Mouse (Mus musculus) spleen, adult 2 months (tissue): ENCODE data around the gene Atpaf1. TPM values are rescaled to one million over a fixed set of nuclear protein-coding genes. Genes with fewer than 3 reads are reported as not detected.

Experiments used
- DNase-seq, 2 experiments: peaks; one replicate each; pipeline versions ENCODE4 v3.0.0 to v3.0.0-alpha.2; 2012 to 2021; ENCODE audit warnings: low spot score in 2 of 2, low read depth in 1 of 2
- H3K27ac ChIP-seq: fragments of 200-500 bp; 2 replicates; pipeline ENCODE4 v1.5.1; 2012; ENCODE audit warnings: low read length, inconsistent platforms; ENCODE audit not compliant: insufficient read depth
- H3K27me3 ChIP-seq: fragments of 200-500 bp; 2 replicates; pipeline ENCODE4 v1.6.1; 2012; ENCODE audit warnings: mild to moderate bottlenecking, moderate library complexity, low read length, inconsistent platforms; ENCODE audit not compliant: control insufficient read depth, insufficient read depth
- H3K36me3 ChIP-seq: fragments of 200-500 bp; 2 replicates; pipeline ENCODE4 v1.6.1; 2012; ENCODE audit warnings: mild to moderate bottlenecking, low read length, inconsistent platforms; ENCODE audit not compliant: control insufficient read depth, insufficient read depth
- H3K4me1 ChIP-seq: fragments of 200-500 bp; 2 replicates; pipeline ENCODE4 v1.6.1; 2011; ENCODE audit warnings: inconsistent platforms; ENCODE audit not compliant: control insufficient read depth, insufficient read depth, insufficient read length
- H3K4me3 ChIP-seq: fragments of 200-500 bp; 2 replicates; pipeline ENCODE4 v1.5.1; 2011; ENCODE audit warnings: mild to moderate bottlenecking, inconsistent platforms; ENCODE audit not compliant: insufficient read depth, insufficient read length; ENCODE audit errors: extremely low read depth
- CTCF ChIP-seq: fragments of 200-500 bp; IDR thresholded peaks from 2 replicates; pipeline ENCODE4 v1.5.1; 2011; ENCODE audit warnings: mild to moderate bottlenecking, inconsistent platforms; ENCODE audit not compliant: insufficient read depth, insufficient read length, insufficient replicate concordance; ENCODE audit errors: extremely low read depth
- POLR2A ChIP-seq: fragments of 200-500 bp; IDR thresholded peaks from 2 replicates; pipeline ENCODE4 v1.6.1; 2011; ENCODE audit warnings: low read depth, low read length, inconsistent platforms
- WGBS: fragments of 180-500 bp; shearing (Covaris S2); methylation state at CpG from one replicate; pipeline ENCODE4 v1.1.7; 2018; 5-methylcytosine and 5-hydroxymethylcytosine counted together
- polyA plus RNA-seq: library from polyadenylated mRNA; depleted of rRNA; stranded (reverse); fragments of >200 nt; gene quantifications from 2 replicates; pipeline ENCODE4 v1.2.3, GENCODE M21; 2012

The Atpaf1 gene
- polyA plus RNA-seq, 1 experiment, result 20.2 TPM

- H3K36me3 ChIP-seq, result peaks cover 14% of the 10 kb centered on the region
- no peaks in the 10 kb centered on the region for H3K27me3 ChIP-seq
- 89% methylated on average over 22 of the region's 22 CpGs for whole genome bisulfite sequencing
- H3K27ac ChIP-seq, result no peak overlapping the region; the same call in 1 of the 2 replicates
- TF ChIP-seq CTCF, result no peak
- TF ChIP-seq POLR2A, result no peak
- no peak for DNase-seq
- H3K4me1 ChIP-seq, result peaks cover 10% of the 10 kb centered on the region; the same call in 1 of the 2 replicates
- H3K4me3 ChIP-seq, result no peak overlapping the region
These were observed 46.6 kb downstream of the Atpaf1 start for GRCm38 (mm10) chr4:115831221-115831620.

DNA sequence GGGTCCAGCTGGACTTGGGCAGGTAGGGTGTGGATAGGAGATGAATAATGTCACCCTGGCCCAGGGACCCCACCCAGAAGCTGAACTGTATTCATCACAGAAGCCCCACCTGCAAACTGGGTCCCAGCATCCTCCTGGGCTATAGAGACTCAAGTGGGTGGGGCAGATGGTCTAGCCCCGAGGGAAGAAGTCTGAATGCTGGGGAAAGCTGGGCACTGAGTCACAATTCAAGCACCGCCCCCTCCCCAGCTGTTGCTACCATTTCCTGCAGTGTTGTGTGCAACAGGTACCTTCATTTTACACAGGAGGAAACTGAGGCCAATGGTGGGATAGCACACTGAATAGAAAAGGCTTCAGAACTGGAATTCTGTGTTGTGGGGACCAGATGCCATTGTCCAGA, 47.4 kb downstream of the Atpaf1 start:
- Histone ChIP-seq H3K36me3 (peaks cover 14% of the 10 kb centered on the region), H3K27me3 (no peaks in the 10 kb centered on the region), H3K4me1 (peaks cover 10% of the 10 kb centered on the region; the same call in 1 of the 2 replicates), H3K27ac (no peak overlapping the region), H3K4me3 (no peak overlapping the region)
- 51% methylated on average over 2 of the region's 2 CpGs for WGBS
- TF ChIP-seq CTCF (no peak), POLR2A (no peak)
- DNase-seq, result no peak

DNA sequence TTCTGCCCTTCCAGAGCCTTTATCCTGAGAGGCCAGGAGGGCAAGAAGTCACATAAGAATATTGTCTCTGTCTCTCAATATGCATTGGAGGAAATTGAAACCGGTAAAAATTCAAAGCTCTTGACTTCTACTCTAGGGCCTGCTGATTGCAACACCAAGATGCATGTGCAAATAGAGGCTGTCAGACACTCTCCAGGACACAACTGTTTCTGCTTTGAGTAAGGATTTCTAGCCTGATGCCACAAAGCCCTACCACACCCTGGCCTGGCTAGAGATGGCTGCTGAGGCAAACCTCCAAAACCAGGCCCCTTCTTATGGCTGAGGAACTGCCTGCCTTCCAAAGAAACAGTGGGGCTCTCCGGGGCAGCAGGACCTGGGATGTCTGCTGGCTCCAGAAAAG, 51.0 kb downstream of the Atpaf1 start:
- WGBS, result 75% methylated on average over 2 of the region's 2 CpGs
- Histone ChIP-seq H3K27ac (no peak overlapping the region), H3K4me1 (peaks cover 10% of the 10 kb centered on the region; the same call in 1 of the 2 replicates), H3K4me3 (no peak overlapping the region), H3K27me3 (no peaks in the 10 kb centered on the region), H3K36me3 (peaks cover 14% of the 10 kb centered on the region)
- no peak for DNase-seq
- TF ChIP-seq CTCF (no peak), POLR2A (no peak)

DNA sequence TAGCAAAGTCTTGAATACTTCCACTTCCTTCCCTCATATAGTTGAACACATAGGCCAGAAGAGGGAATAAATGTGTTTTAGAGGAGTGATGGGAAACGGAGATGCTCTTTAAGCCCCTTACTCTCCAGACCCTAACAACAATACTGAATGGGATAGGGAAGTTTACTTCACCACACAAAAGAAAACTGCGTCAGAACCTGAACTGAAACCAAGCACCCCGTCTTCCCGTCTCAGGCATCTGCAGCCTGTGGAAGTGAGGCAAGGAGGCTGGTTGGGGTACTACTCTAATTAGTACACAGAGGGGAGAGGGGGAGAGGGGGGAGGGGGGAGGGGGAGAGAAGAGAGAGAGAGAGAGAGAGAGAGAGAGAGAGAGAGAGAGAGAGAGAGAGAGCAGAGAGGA, 53.6 kb downstream of the Atpaf1 start:
- Histone ChIP-seq H3K4me1 (peaks cover 5% of the 10 kb centered on the region; the same call in 1 of the 2 replicates), H3K27ac (no peak overlapping the region), H3K36me3 (peaks cover 8% of the 10 kb centered on the region), H3K27me3 (no peaks in the 10 kb centered on the region), H3K4me3 (peak overlapping the region; percentile 46)
- WGBS, result 16% methylated on average over 4 of the region's 4 CpGs
- TF ChIP-seq CTCF (no peak), POLR2A (no peak)
- peak in 1 of 2 experiments; percentile 12 for DNase-seq

DNA sequence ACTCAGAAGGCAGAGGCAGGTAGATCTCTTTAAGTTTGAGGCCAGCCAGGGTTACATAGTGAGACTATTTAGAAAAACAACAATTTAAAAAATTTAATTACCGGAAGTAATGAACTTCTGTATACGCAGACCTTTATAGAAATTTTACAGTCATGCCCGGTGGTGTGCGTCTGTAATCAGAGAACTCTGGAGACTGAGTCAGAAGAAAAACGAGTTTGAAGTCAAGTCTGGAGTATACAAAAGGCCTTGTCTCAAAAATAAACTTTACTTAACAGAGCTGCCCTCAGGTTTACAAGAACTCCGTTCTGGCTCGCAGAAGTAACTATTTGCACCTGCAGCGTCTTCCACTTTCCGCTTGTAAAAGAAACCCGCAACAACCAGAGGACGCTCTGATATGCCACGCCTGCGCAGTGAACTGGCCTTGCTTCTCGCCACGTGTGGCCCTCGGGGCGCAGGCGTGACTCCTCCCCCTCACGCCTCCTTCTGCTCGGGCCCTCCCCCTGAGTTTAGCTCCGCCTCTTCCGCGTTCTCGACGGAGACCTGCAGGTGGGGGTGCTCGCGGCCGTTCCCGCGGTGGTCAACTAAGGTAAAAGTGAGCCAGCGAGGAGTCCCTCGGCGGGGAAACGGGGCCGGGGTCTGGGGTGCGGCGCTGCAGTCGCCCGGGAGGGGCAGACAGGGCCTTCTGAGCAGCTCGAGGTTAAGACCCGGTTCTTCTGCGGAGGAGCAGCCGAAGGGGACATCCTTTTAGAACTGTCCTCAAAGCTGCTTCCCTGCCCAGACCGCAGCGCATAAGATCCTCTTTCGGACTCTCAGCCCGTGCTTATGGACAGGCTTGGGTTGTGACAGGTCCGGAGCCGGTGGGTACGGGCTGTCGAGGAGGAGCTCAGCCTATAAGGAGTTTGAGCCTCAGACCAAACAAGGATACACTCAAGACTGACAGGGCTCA, 54.4 kb downstream of the Atpaf1 start, which contains the start of gene Mknk1:
TSS of gene Mknk1 (plus strand) at position 503 of the 946 bp plus-strand sequence.
- Histone ChIP-seq H3K36me3 (peaks cover 6% of the 10 kb centered on the region), H3K4me1 (peaks cover 5% of the 10 kb centered on the region; the same call in 1 of the 2 replicates), H3K4me3 (peak within 1 kb of the TSS; percentile 78), H3K27me3 (no peaks in the 10 kb centered on the region), H3K27ac (peak within 1 kb of the TSS; percentile 73)
- no peak for TF ChIP-seq POLR2A
- TF ChIP-seq CTCF, result no peak
- peak; percentile 93 to 94 for DNase-seq
- under 1% methylated on average over 51 of the region's 51 CpGs for WGBS

GRCm38 (mm10) chr4:115839956-115840355, 55.3 kb downstream of the Atpaf1 start:
- H3K4me1 ChIP-seq, result peaks cover 5% of the 10 kb centered on the region; the same call in 1 of the 2 replicates
- TF ChIP-seq CTCF (no peak), POLR2A (no peak)
- H3K27me3 ChIP-seq, result no peaks in the 10 kb centered on the region
- DNase-seq, result no peak
- H3K27ac ChIP-seq, result no peak overlapping the region
- 72% methylated on average over 4 of the region's 4 CpGs for WGBS
- H3K36me3 ChIP-seq, result peaks cover 5% of the 10 kb centered on the region
- peak overlapping the region; percentile 78; the same call in 1 of the 2 replicates for H3K4me3 ChIP-seq
